Mouse (Mus musculus) forebrain, embryonic 11.5 days (tissue): Measurements from ENCODE around the gene Snrnp25. TPM values are rescaled to one million over a fixed set of nuclear protein-coding genes. Genes with fewer than 3 reads are reported as not detected.
A peak's percentile ranks its signal among the peaks of the same experiment; 100 is the strongest.

Experiments
- ATAC-seq: fragments of 200-750 bp; cut with Nextera tagmentation; replicated peaks from 2 replicates; pipeline ENCODE4 v1.8.0; 2017; ENCODE audit warnings: moderate TSS enrichment; ENCODE audit not compliant: low FRiP score
- DNase-seq: peaks from one replicate; pipeline ENCODE4 v3.0.0-alpha.2; 2017; ENCODE audit warnings: low spot score
- H3K27ac ChIP-seq: fragments of 300-500 bp; sonication (generic); 2 replicates; pipeline ENCODE4 v1.5.1; 2014; ENCODE audit warnings: low read depth, low read length
- H3K27me3 ChIP-seq: fragments of 300-500 bp; sonication (generic); 2 replicates; pipeline ENCODE4 v1.6.1; 2014; ENCODE audit warnings: mild to moderate bottlenecking, low read length, mixed read lengths; ENCODE audit not compliant: control insufficient read depth, insufficient read depth
- H3K36me3 ChIP-seq: fragments of 300-500 bp; sonication (generic); 2 replicates; pipeline ENCODE4 v1.6.1; 2014; ENCODE audit warnings: mild to moderate bottlenecking, low read length, moderate library complexity, mixed read lengths; ENCODE audit not compliant: control insufficient read depth, insufficient read depth
- H3K4me1 ChIP-seq: fragments of 300-500 bp; sonication (generic); replicated peaks from 2 replicates; pipeline ENCODE4 v1.6.1; 2014; ENCODE audit warnings: low read length, mixed read lengths; ENCODE audit not compliant: control insufficient read depth, insufficient read depth
- H3K4me2 ChIP-seq: fragments of 300-500 bp; sonication (generic); 2 replicates; pipeline ENCODE4 v1.6.1; 2014; ENCODE audit warnings: low read depth, mild to moderate bottlenecking, low read length, moderate library complexity, mixed read lengths; ENCODE audit not compliant: severe bottlenecking
- H3K4me3 ChIP-seq: fragments of 300-500 bp; sonication (generic); 2 replicates; pipeline ENCODE4 v1.5.1; 2014; ENCODE audit warnings: low read depth, low read length
- H3K9ac ChIP-seq: fragments of 300-500 bp; sonication (generic); 2 replicates; pipeline ENCODE4 v1.6.1; 2014; ENCODE audit warnings: low read length
- H3K9me3 ChIP-seq: fragments of 300-500 bp; sonication (generic); 2 replicates; pipeline ENCODE4 v1.6.1; 2016; ENCODE audit warnings: low read length, mixed read lengths; ENCODE audit not compliant: control insufficient read depth
- WGBS: fragments of 180-500 bp; shearing (Covaris S2); extraction: QIAGEN DNeasy Blood & Tissue Kit; methylation state at CpG from one replicate; pipeline ENCODE4 v1.1.7; 2014; 5-methylcytosine and 5-hydroxymethylcytosine counted together
- polyA plus RNA-seq: library from polyadenylated mRNA; unstranded; fragments of >200 nt; fragmentation: Nextera tagmentation; extraction: Ambion mirVana; gene quantifications from 2 replicates; pipeline ENCODE4 v1.2.1, GENCODE M21; 2014

Gene Snrnp25
- 86.2 and 92.7 TPM in 2 replicates for polyA plus RNA-seq

DNA sequence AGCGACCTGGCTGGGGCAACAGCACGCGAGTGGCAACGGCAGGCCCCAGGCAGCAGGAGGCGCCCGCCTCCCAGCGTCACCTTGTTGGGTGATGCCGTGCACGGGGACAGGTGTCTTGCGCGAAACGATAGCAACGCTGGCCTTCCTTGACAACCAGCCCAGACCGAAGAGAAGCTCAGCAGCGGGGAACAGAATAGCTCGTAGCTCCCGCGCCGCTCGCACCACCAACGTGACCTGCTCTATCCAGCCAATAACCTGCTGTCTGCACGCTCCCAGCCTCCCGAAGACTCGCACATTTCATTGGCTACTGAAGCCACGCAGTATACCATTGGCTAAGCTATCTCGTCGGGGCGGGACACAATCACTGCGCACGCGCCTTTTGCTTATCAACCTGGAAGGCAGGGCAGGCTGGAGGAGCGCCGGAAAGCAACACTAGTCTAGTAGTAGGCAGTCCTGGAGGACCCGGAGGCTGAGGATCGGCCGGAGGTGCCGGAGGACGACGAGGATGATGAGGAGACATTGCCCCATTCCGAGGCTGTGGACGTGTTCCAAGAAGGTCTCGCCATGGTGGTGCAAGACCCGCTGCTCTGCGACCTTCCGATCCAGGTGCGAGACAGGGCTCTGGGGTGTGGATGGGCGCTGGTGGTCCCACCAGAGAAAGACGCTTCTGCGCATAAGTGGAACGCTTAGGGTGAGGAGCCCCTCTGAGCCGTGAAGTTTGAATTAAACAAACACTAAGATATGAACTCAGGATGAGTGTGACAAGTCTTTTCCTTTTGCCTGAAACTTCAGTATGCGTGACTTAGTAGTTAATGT lies at the start of gene Snrnp25:
TSS of gene Snrnp25 (plus strand) at position 358 of the 816 bp plus-strand sequence.
- Histone ChIP-seq H3K9ac (peak within 1 kb of the TSS; percentile 69), H3K36me3 (peaks cover 6% of the 10 kb centered on the region; the same call in 1 of the 2 replicates), H3K4me2 (peak within 1 kb of the TSS; percentile 67), H3K4me1 (no peaks in the 10 kb centered on the region; the same call in 1 of the 2 replicates), H3K27me3 (no peaks in the 10 kb centered on the region), H3K27ac (0 out of 2 replicates have a peak within 1 kb of the TSS, but pooled peaks have one; percentile 38), H3K4me3 (peak within 1 kb of the TSS; percentile 55), H3K9me3 (no peaks in the 10 kb centered on the region)
- DNase-seq = peak; percentile 97
- under 1% methylated on average over 52 of the region's 52 CpGs for WGBS
- ATAC-seq = peak; percentile 100

DNA sequence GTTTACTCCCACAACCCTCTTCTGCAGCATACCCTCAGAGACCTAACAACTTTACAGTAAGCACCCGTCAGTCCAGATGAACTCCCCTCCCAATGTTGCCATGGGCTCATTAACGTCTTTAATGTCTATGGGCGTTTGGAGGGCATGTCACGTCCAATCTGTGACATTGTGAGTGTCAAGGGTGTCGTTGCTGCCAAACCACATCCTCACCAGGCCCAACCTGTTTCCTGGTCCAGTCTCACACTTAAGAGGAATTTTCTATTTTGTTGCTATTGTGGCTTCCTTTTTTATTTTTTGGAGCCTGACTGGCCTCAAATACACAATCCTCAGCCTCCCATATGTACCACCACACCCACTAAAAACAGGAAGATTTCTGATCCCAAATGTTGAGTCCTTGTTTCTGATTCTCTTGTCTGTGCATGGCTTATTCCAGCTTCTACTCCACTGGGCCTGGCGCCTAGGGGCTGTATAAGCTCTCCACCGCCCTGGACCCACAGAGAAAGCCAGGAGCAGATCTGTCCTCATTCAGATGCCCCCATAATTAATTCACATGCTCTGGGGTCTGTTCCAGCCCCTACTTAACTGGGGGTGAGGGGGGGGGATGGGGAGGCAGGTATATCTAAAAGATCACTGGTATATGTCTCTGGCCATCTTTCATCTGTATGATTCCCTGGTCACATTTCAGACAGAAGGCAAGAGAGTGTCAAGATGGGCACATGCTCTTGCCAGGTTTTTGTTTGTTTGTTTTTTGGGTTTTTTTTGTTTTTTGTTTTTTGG lies 48.2 kb upstream of the Snrnp25 start:
- peak overlapping the region; percentile 81 for H3K27ac ChIP-seq
- 85% methylated on average over 7 of the region's 7 CpGs for WGBS
- H3K36me3 ChIP-seq = no peaks in the 10 kb centered on the region

DNA sequence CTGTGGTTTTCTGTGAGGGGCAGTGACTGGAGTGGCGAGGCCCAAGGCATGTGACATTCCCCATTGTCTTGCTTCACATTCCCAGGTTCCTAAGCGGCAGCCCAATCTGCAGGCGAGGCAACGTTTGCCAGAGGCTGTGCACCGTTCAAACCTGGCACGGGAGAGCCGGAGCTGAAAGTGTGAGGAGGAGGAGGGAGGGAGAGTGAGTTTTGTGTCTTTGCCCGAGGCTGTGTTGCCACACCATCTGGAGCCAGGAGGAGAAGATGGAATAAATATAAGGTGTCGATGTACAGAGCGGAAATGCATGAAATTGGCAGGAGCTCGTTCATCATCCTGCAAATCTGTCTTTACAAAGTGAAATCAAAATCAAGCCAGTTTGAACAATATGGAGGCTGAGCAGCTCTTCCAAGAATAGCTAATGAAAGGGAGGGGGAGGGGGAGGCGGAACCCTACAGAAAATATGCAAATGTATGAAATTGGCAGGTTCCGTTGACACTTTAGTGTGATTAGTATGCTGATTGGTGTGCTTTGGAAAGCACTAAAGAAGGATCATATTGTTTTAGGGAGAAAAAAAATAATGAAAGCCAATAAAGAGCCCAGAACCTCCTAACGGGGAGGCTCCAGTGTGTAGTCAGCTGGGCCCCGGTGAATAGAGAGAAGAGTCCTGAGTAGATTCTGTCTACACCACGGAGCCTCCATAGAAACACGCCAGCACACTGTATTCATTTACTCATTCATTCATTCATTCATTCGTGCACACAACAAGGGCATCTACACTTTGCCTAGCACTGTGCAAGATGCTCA lies 47.2 kb upstream of the Snrnp25 start:
- WGBS = 36% methylated on average over 18 of the region's 18 CpGs
- Histone ChIP-seq H3K9ac (no peak overlapping the region), H3K36me3 (no peaks in the 10 kb centered on the region), H3K4me3 (no peak overlapping the region), H3K27ac (peak overlapping the region; percentile 89), H3K9me3 (no peaks in the 10 kb centered on the region), H3K4me2 (0 out of 2 replicates have a peak overlapping the region, but pooled peaks have one; percentile 3), H3K27me3 (peaks cover 2% of the 10 kb centered on the region; the same call in 1 of the 2 replicates), H3K4me1 (peaks cover 10% of the 10 kb centered on the region; the same call in 1 of the 2 replicates)
- DNase-seq (peak; percentile 81), ATAC-seq (peak; percentile 82)

More for the DNA sequence above, 48.2 kb upstream of the Snrnp25 start:
- Histone ChIP-seq H3K4me3 (no peak overlapping the region), H3K4me2 (no peak overlapping the region), H3K4me1 (peaks cover 10% of the 10 kb centered on the region; the same call in 1 of the 2 replicates), H3K9me3 (no peaks in the 10 kb centered on the region), H3K9ac (no peak overlapping the region), H3K27me3 (peaks cover 2% of the 10 kb centered on the region; the same call in 1 of the 2 replicates)
- no peak for ATAC-seq
- DNase-seq = peak; percentile 40

DNA sequence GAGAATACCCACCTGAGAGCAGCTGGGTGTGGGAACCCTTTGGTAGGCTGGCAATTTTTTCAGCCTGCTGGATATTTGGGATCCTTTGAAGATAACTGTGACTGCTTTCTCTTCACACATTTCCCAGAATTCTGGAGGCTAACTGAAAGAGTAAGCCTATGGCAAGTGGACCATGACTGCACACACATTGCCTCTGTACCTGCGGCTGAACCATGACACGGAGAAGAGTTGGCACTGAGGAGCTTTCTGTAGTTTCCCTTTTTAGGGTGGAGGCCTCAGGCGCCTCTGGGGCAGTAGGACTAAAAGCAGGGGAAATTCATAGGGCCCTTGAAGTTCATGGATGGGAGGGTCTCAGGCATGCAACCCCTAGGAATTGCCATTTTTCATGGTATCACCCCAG lies 46.0 kb upstream of the Snrnp25 start:
- ATAC-seq (no peak), DNase-seq (peak; percentile 33)
- H3K4me2 ChIP-seq = no peak overlapping the region
- no peak overlapping the region for H3K4me3 ChIP-seq
- peaks cover 10% of the 10 kb centered on the region; the same call in 1 of the 2 replicates for H3K4me1 ChIP-seq
- H3K9me3 ChIP-seq = no peaks in the 10 kb centered on the region
- H3K27me3 ChIP-seq = peaks cover 2% of the 10 kb centered on the region; the same call in 1 of the 2 replicates
- WGBS = 95% methylated on average over 3 of the region's 3 CpGs
- H3K9ac ChIP-seq = no peak overlapping the region
- H3K27ac ChIP-seq = no peak overlapping the region; the same call in 1 of the 2 replicates
- H3K36me3 ChIP-seq = no peaks in the 10 kb centered on the region

- DNase-seq = peak; percentile 48
- H3K9me3 ChIP-seq = no peaks in the 10 kb centered on the region
- H3K9ac ChIP-seq = no peak overlapping the region
- H3K4me1 ChIP-seq = peaks cover 10% of the 10 kb centered on the region; the same call in 1 of the 2 replicates
- no peak overlapping the region for H3K27ac ChIP-seq
- H3K4me2 ChIP-seq = no peak overlapping the region
- ATAC-seq = no peak
- no peak overlapping the region for H3K4me3 ChIP-seq
- H3K36me3 ChIP-seq = no peaks in the 10 kb centered on the region
- peaks cover 2% of the 10 kb centered on the region; the same call in 1 of the 2 replicates for H3K27me3 ChIP-seq
- WGBS = 83% methylated on average over 7 of the region's 7 CpGs
Measured at GRCm38 (mm10) chr11:32160341-32160740, 44.9 kb upstream of the Snrnp25 start.

GRCm38 (mm10) chr11:32161500-32161899 lies 43.7 kb upstream of the Snrnp25 start:
- ATAC-seq (no peak), DNase-seq (peak; percentile 59)
- H3K27me3 ChIP-seq = peaks cover 2% of the 10 kb centered on the region; the same call in 1 of the 2 replicates
- no peaks in the 10 kb centered on the region for H3K36me3 ChIP-seq
- no peaks in the 10 kb centered on the region for H3K9me3 ChIP-seq
- peak overlapping the region; percentile 59; the same call in 1 of the 2 replicates for H3K9ac ChIP-seq
- H3K4me2 ChIP-seq = peak overlapping the region; percentile 61
- no peak overlapping the region for H3K27ac ChIP-seq
- H3K4me3 ChIP-seq = peak overlapping the region; percentile 22
- WGBS = 5% methylated on average over 9 of the region's 9 CpGs
- H3K4me1 ChIP-seq = peaks cover 10% of the 10 kb centered on the region; the same call in 1 of the 2 replicates

DNA sequence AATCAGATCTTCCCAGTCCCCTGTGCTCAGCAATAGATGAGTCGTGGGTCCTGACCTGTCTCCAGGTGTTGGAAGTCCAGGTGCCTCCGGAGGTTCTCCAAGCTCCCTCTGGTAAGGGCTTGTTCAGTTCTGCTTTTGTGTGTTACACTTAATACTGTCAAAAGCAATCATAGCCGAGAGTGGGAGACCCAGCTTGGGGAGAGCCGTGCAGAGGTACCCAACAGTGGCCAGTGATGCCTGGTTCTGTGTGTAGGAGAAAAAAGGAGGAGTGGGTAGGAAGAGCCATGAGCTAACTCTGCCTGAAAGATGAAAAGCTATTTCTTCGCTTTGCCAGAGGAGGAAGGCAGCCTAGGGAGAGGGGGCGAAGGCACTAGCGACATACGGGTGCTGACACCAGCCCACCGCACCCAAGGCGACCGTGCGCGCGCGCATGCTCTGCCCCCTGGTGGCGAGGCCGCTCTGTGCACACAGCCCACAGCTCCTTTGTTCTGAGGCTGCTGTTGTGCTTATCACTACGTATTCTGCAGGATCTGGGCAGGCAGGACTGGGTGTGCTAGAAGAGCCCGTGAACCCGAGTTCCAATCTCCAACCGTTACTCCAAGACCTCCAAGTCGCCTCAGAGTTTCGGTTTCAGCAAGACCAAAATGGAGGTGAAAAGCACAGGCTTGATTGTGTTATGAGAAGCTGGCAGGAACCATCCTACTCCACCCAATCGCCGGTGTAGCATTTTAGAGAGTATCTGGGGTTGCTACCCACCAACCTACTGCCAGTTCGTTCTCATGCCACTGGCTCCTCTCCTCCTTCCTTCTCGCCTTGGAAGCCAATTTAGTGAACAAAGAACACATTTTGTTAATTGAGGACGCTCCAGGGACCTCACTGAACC lies 43.1 kb upstream of the Snrnp25 start:
- Histone ChIP-seq H3K9ac (peak overlapping the region; percentile 59), H3K36me3 (no peaks in the 10 kb centered on the region), H3K9me3 (no peaks in the 10 kb centered on the region), H3K4me3 (peak overlapping the region; percentile 22), H3K4me2 (peak overlapping the region; percentile 61), H3K4me1 (peaks cover 10% of the 10 kb centered on the region; the same call in 1 of the 2 replicates), H3K27ac (peak overlapping the region; percentile 37; the same call in 1 of the 2 replicates), H3K27me3 (peaks cover 2% of the 10 kb centered on the region; the same call in 1 of the 2 replicates)
- ATAC-seq (peak; percentile 87), DNase-seq (peak; percentile 95)
- 14% methylated on average over 28 of the region's 28 CpGs for WGBS
